Mouse (Mus musculus): ENCODE measurements at regions not wholly inside any gene's neighbourhood (a gene's known extent, or its start where the extent isn't known, plus 50 kb on each side); places are given as distances from the start of the nearest gene placed in this dataset.

GRCm38 (mm10) chr13:101508331-101508730 is 259.7 kb downstream of the Pik3r1 start:
- no peak for DNase-seq (ENCODE audit: low read depth, low spot score)

GRCm38 (mm10) chr13:101506696-101507095 is 261.3 kb downstream of the Pik3r1 start:
- DNase-seq (ENCODE audit: low read depth, low spot score): no peak

GRCm38 (mm10) chr13:101505054-101505453 is 263.0 kb downstream of the Pik3r1 start:
- DNase-seq (ENCODE audit: low read depth, low spot score): no peak

GRCm38 (mm10) chr13:101504241-101504640 is 263.8 kb downstream of the Pik3r1 start:
- DNase-seq (ENCODE audit: low read depth, low spot score): no peak

GRCm38 (mm10) chr13:101501845-101502284 is 266.2 kb downstream of the Pik3r1 start:
- DNase-seq (ENCODE audit: low read depth, low spot score): no peak

- no peak for DNase-seq (ENCODE audit: low read depth, low spot score)
These were observed 267.0 kb downstream of the Pik3r1 start for GRCm38 (mm10) chr13:101501061-101501460.

GRCm38 (mm10) chr13:101491835-101492234 is 276.2 kb downstream of the Pik3r1 start:
- no peak for DNase-seq (ENCODE audit: low read depth, low spot score)

- DNase-seq (ENCODE audit: low read depth, low spot score): no peak
These were observed 277.1 kb downstream of the Pik3r1 start for GRCm38 (mm10) chr13:101490961-101491360.

GRCm38 (mm10) chr13:101487621-101488020 is 280.4 kb downstream of the Pik3r1 start:
- DNase-seq (ENCODE audit: low read depth, low spot score): no peak

GRCm38 (mm10) chr13:101485823-101486222 is 282.2 kb downstream of the Pik3r1 start:
- DNase-seq (ENCODE audit: low read depth, low spot score): no peak

- no peak for DNase-seq (ENCODE audit: low read depth, low spot score)
These were observed 284.2 kb downstream of the Pik3r1 start for GRCm38 (mm10) chr13:101483816-101484215.

- no peak for DNase-seq (ENCODE audit: low read depth, low spot score)
These were observed 286.3 kb downstream of the Pik3r1 start for GRCm38 (mm10) chr13:101481551-101482184.

GRCm38 (mm10) chr13:101479297-101479652 is 288.7 kb downstream of the Pik3r1 start:
- no peak for DNase-seq (ENCODE audit: low read depth, low spot score)

- no peak for DNase-seq (ENCODE audit: low read depth, low spot score)
These were observed 289.3 kb downstream of the Pik3r1 start for GRCm38 (mm10) chr13:101478608-101479296.

GRCm38 (mm10) chr13:101473349-101473748 is 294.7 kb downstream of the Pik3r1 start:
- no peak for DNase-seq (ENCODE audit: low read depth, low spot score)

GRCm38 (mm10) chr13:101470560-101471247 is 297.3 kb downstream of the Pik3r1 start:
- no peak for DNase-seq (ENCODE audit: low read depth, low spot score)

- no peak for DNase-seq (ENCODE audit: low read depth, low spot score)
These were observed 302.3 kb downstream of the Pik3r1 start for GRCm38 (mm10) chr13:101465748-101466127.

- no peak for DNase-seq (ENCODE audit: low read depth, low spot score)
These were observed 302.9 kb downstream of the Pik3r1 start for GRCm38 (mm10) chr13:101464928-101465747.

- DNase-seq (ENCODE audit: low read depth, low spot score): no peak
These were observed 311.1 kb downstream of the Pik3r1 start for GRCm38 (mm10) chr13:101456926-101457325.

GRCm38 (mm10) chr13:101454276-101454675 is 313.7 kb downstream of the Pik3r1 start:
- no peak for DNase-seq (ENCODE audit: low read depth, low spot score)

GRCm38 (mm10) chr13:101450501-101450900 is 317.5 kb downstream of the Pik3r1 start:
- DNase-seq (ENCODE audit: low read depth, low spot score): no peak

- peak; percentile 16 for DNase-seq (ENCODE audit: low read depth, low spot score)
These were observed 328.5 kb downstream of the Pik3r1 start for GRCm38 (mm10) chr13:101439517-101439916.

Data from WW6 (cell line).